Mouse (Mus musculus) stomach, adult 2 months (tissue): ENCODE results near the gene Eif4g3. TPM values are rescaled to one million over a fixed set of nuclear protein-coding genes. Genes with fewer than 3 reads are reported as not detected.

ENCODE experiments used
- polyA plus RNA-seq: library from polyadenylated mRNA; depleted of rRNA; stranded (reverse); fragments of >200 nt; gene quantifications from 2 replicates; pipeline ENCODE4 v1.2.3, GENCODE M21; 2012; rRNA removed

Eif4g3 gene
- 10.9 and 16.0 TPM in 2 replicates for polyA plus RNA-seq

GRCm38 (mm10) chr4:137992890-137993289 lies at the start of gene Eif4g3:
TSS of gene Eif4g3 (plus strand) at chr4:137993022.

GRCm38 (mm10) chr4:138216200-138216890 lies 223.5 kb downstream of the Eif4g3 start, which contains the start of gene Hp1bp3:
TSS of gene Hp1bp3 (plus strand) at chr4:138216296.

GRCm38 (mm10) chr4:138250088-138250960 lies 257.5 kb downstream of the Eif4g3 start, which contains the start of the genes Sh2d5 and Kif17:
TSS of gene Sh2d5 (plus strand) at chr4:138250403.
TSS of gene Kif17 (plus strand) at chr4:138250435.

Other genes with a start within 250 kb of the Eif4g3 start
- gene Alpl, start 196.6 kb upstream of the Eif4g3 start, polyA plus RNA-seq: 2.4 and 3.2 TPM in 2 replicates
- gene Ece1, start 130.8 kb upstream of the Eif4g3 start, polyA plus RNA-seq: 17.4 and 17.5 TPM in 2 replicates
- 11.4 and 14.1 TPM in 2 replicates for gene Hp1bp3, start 223.3 kb downstream of the Eif4g3 start, polyA plus RNA-seq